Mouse (Mus musculus): ENCODE measurements around the gene Gpr27. TPM values are rescaled to one million over a fixed set of nuclear protein-coding genes. Genes with fewer than 3 reads are reported as not detected.

Gene Gpr27
- total RNA-seq, 1 experiment from 2014 or later = not detected

GRCm38 (mm10) chr6:99729853-99730252, 37.4 kb downstream of the Gpr27 start:
- ATAC-seq (replicated peaks; ENCODE audit: insufficient number of reproducible peaks, low FRiP score, low TSS enrichment, poor library complexity, severe bottlenecking) = no peak

- ATAC-seq (replicated peaks; ENCODE audit: insufficient number of reproducible peaks, low FRiP score, low TSS enrichment, poor library complexity, severe bottlenecking) = no peak
Observed at GRCm38 (mm10) chr6:99731926-99732325, 39.4 kb downstream of the Gpr27 start.

GRCm38 (mm10) chr6:99732673-99733072, 40.2 kb downstream of the Gpr27 start:
- ATAC-seq (replicated peaks; ENCODE audit: insufficient number of reproducible peaks, low FRiP score, low TSS enrichment, poor library complexity, severe bottlenecking) = no peak

- no peak for ATAC-seq (replicated peaks; ENCODE audit: insufficient number of reproducible peaks, low FRiP score, low TSS enrichment, poor library complexity, severe bottlenecking)
Observed at GRCm38 (mm10) chr6:99734666-99735065, 42.2 kb downstream of the Gpr27 start.

- no peak for ATAC-seq (replicated peaks; ENCODE audit: insufficient number of reproducible peaks, low FRiP score, low TSS enrichment, poor library complexity, severe bottlenecking)
Observed at GRCm38 (mm10) chr6:99742866-99743265, 50.4 kb downstream of the Gpr27 start.

Other genes with a start within 250 kb of the Gpr27 start
- 75.1 to 154 TPM (median 114 TPM) in 3 replicates for gene Foxp1, start 170.0 kb upstream of the Gpr27 start, total RNA-seq (2017)
- gene Eif4e3, start 25.9 kb upstream of the Gpr27 start, total RNA-seq (2017) = 23.3 to 33.9 TPM (median 30.5 TPM) in 3 replicates
- gene Gm20696, start 25.9 kb upstream of the Gpr27 start, total RNA-seq (2017) = 12.8 to 26.5 TPM (median 21.5 TPM) in 3 replicates
- gene Prok2, start 33.7 kb downstream of the Gpr27 start, total RNA-seq (2017) = not detected in 3 replicates